Mouse (Mus musculus): Measurements from ENCODE around the gene Defb9. TPM values are rescaled to one million over a fixed set of nuclear protein-coding genes. Genes with fewer than 3 reads are reported as not detected.
"Not testable (repeated sequence)": the region's sequence is repeated elsewhere in the genome, so short reads cannot be mapped to it uniquely, and the experiment has no call there.

Gene Defb9
- not detected in 2 replicates for polyA plus RNA-seq (2015; fragmentation: Nextera tagmentation; extraction: Ambion mirVana)

DNA sequence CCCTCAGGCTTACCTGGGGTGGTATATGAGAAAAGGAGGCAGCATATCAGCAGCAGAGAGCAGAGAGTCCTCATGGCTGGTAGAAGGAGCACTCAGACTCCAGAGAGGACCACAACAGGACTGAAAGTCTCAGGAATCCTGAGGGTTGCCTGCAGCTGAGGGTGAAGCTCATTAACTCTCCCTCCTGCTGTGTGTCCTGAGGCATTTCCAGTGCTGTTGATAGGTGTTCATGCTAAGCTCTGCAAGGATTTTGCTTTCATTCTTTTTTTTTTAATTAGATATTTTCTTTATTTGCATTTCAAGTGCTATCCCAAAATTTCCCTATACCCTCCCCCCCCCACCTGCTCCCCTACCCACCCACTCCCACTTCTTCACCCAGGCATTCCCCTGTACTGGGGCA, at the start of gene Defb9:
TSS of gene Defb9 (minus strand) at position 101 of the 400 bp plus-strand sequence.
- not testable (repeated sequence) for ATAC-seq (replicated peaks; ENCODE audit: extremely low read depth, insufficient read depth, low FRiP score); H3K4me1 ChIP-seq (ENCODE audit: control insufficient read depth, insufficient read depth, low read length); H3K4me2 ChIP-seq (ENCODE audit: low read depth, low read length); H3K27ac ChIP-seq (ENCODE audit: low read length); H3K27me3 ChIP-seq (ENCODE audit: control insufficient read depth, insufficient read depth, low read length); H3K9me3 ChIP-seq (replicated peaks; ENCODE audit: control insufficient read depth, low read length); H3K9ac ChIP-seq (ENCODE audit: low read length); H3K36me3 ChIP-seq (ENCODE audit: control insufficient read depth, insufficient read depth); H3K4me3 ChIP-seq (ENCODE audit: low read length)

DNA sequence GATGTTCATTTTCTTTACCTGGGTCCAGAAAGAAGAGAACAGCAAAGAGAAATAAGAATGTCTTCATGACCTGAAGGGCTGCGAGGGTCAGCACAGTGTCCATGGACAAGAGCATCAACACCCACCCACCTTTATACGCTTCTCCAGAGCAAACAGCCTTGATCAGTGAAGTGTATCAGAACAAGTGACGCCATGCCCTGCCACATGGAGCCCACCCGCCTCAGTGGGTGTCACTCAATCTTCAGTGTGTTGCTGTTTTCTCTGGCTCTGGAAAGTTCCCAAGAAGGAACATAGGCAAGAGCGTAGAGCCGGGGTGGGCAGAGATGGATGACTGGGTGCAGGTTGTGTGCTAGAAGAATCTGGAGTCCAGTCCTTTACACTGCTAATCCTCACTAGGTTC, 47.4 kb upstream of the Defb9 start, which contains the start of gene Defb15:
TSS of gene Defb15 (minus strand) at position 101 of the 400 bp plus-strand sequence.
- Histone ChIP-seq H3K9ac (ENCODE audit: low read length) (no peak within 1 kb of the TSS), H3K4me2 (ENCODE audit: low read depth, low read length) (no peak within 1 kb of the TSS), H3K4me3 (ENCODE audit: low read length) (no peak within 1 kb of the TSS), H3K4me1 (ENCODE audit: control insufficient read depth, insufficient read depth, low read length) (no peaks in the 10 kb centered on the region), H3K27ac (ENCODE audit: low read length) (no peak within 1 kb of the TSS), H3K9me3 (replicated peaks; ENCODE audit: control insufficient read depth, low read length) (no peaks in the 10 kb centered on the region), H3K36me3 (ENCODE audit: control insufficient read depth, insufficient read depth) (no peaks in the 10 kb centered on the region), H3K27me3 (ENCODE audit: control insufficient read depth, insufficient read depth, low read length) (no peaks in the 10 kb centered on the region)
- 84% methylated on average over 6 of the region's 6 CpGs for WGBS
- no peak for ATAC-seq (replicated peaks; ENCODE audit: extremely low read depth, insufficient read depth, low FRiP score)

GRCm38 (mm10) chr8:21930754-21931153, 45.5 kb upstream of the Defb9 start:
- not testable (repeated sequence) for H3K27me3 ChIP-seq (ENCODE audit: control insufficient read depth, insufficient read depth, low read length); H3K36me3 ChIP-seq (ENCODE audit: control insufficient read depth, insufficient read depth); H3K9ac ChIP-seq (ENCODE audit: low read length); H3K4me1 ChIP-seq (ENCODE audit: control insufficient read depth, insufficient read depth, low read length); H3K4me3 ChIP-seq (ENCODE audit: low read length); H3K27ac ChIP-seq (ENCODE audit: low read length); H3K9me3 ChIP-seq (replicated peaks; ENCODE audit: control insufficient read depth, low read length); ATAC-seq (replicated peaks; ENCODE audit: extremely low read depth, insufficient read depth, low FRiP score); H3K4me2 ChIP-seq (ENCODE audit: low read depth, low read length)
- WGBS: 73% methylated on average over 3 of the region's 3 CpGs

DNA sequence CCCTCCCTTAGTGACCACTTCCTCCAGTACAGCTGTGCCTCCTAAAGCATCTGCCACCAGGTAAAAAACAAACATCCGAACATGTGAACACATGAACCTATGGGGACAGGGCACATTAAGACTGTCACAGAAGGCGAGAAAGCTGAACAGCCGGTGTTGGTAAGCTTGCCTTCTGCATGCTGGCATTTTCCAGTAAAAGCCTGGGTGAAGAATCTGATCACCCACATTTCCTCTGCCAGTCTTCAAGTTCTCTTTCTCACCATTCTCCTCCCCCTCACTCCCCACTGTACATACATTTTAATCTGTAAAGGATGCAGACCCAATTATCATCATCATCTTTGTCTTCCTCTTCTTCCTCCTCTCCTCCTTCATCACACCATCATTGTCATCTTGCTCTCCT, 30.4 kb upstream of the Defb9 start:
- Histone ChIP-seq H3K4me2 (ENCODE audit: low read depth, low read length) (no peak overlapping the region), H3K4me3 (ENCODE audit: low read length) (no peak overlapping the region), H3K27me3 (ENCODE audit: control insufficient read depth, insufficient read depth, low read length) (no peaks in the 10 kb centered on the region), H3K9me3 (replicated peaks; ENCODE audit: control insufficient read depth, low read length) (no peaks in the 10 kb centered on the region), H3K4me1 (ENCODE audit: control insufficient read depth, insufficient read depth, low read length) (no peaks in the 10 kb centered on the region), H3K9ac (ENCODE audit: low read length) (no peak overlapping the region), H3K27ac (ENCODE audit: low read length) (no peak overlapping the region), H3K36me3 (ENCODE audit: control insufficient read depth, insufficient read depth) (no peaks in the 10 kb centered on the region)
- WGBS: 67% methylated on average over 3 of the region's 3 CpGs
- no peak for ATAC-seq (replicated peaks; ENCODE audit: extremely low read depth, insufficient read depth, low FRiP score)

DNA sequence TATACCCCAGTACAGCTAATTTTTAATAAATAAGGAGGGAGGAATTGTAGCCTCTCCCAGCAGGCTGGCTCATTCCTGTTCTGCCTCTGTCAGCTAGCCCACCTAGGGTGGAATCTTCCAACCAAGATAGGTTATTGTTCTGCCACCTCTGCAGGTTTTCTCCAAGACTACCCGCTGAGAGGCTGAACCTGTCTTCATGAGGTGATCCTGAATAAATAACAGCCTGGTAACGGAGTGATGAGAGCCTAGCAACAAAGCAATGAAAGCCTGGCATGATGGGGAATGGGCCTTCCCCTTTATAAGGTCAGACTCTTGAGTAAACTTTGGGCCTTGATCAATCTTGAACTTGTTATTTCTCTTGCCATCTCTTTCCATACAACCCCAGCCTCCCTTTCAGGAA, 27.3 kb upstream of the Defb9 start:
- H3K9me3 ChIP-seq (replicated peaks; ENCODE audit: control insufficient read depth, low read length): no peaks in the 10 kb centered on the region
- no peak overlapping the region for H3K4me2 ChIP-seq (ENCODE audit: low read depth, low read length)
- no peaks in the 10 kb centered on the region for H3K4me1 ChIP-seq (ENCODE audit: control insufficient read depth, insufficient read depth, low read length)
- 29% methylated on average over 2 of the region's 2 CpGs for WGBS
- no peak overlapping the region for H3K27ac ChIP-seq (ENCODE audit: low read length)
- no peak for ATAC-seq (replicated peaks; ENCODE audit: extremely low read depth, insufficient read depth, low FRiP score)
- H3K27me3 ChIP-seq (ENCODE audit: control insufficient read depth, insufficient read depth, low read length): no peaks in the 10 kb centered on the region
- H3K36me3 ChIP-seq (ENCODE audit: control insufficient read depth, insufficient read depth): no peaks in the 10 kb centered on the region
- no peak overlapping the region for H3K4me3 ChIP-seq (ENCODE audit: low read length)
- H3K9ac ChIP-seq (ENCODE audit: low read length): no peak overlapping the region

DNA sequence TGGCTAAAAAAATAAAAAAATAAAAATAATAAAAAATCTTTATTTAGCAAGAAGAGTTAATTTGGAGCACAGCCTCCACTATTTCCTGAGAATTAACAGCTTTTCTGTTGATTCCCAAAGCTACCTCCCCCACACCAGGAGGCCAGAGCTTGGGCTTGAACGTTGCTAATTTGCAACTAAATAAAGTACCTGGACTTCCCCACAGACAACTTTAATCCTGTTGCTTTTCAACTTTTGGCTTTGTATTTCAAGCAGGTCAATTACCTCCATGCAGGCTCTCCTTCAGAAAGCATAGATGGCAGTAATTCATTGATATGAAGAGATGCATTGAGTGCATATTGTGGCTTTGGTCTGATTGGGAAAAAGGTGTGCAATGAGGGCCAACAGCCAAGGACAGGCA, 26.7 kb upstream of the Defb9 start:
- no peak overlapping the region for H3K27ac ChIP-seq (ENCODE audit: low read length)
- no peaks in the 10 kb centered on the region for H3K9me3 ChIP-seq (replicated peaks; ENCODE audit: control insufficient read depth, low read length)
- no peak overlapping the region for H3K4me3 ChIP-seq (ENCODE audit: low read length)
- no peaks in the 10 kb centered on the region for H3K27me3 ChIP-seq (ENCODE audit: control insufficient read depth, insufficient read depth, low read length)
- no peak overlapping the region for H3K9ac ChIP-seq (ENCODE audit: low read length)
- ATAC-seq (replicated peaks; ENCODE audit: extremely low read depth, insufficient read depth, low FRiP score): no peak
- H3K4me2 ChIP-seq (ENCODE audit: low read depth, low read length): no peak overlapping the region
- WGBS: 10% methylated on average over 1 of the region's 1 CpGs
- H3K4me1 ChIP-seq (ENCODE audit: control insufficient read depth, insufficient read depth, low read length): no peaks in the 10 kb centered on the region
- H3K36me3 ChIP-seq (ENCODE audit: control insufficient read depth, insufficient read depth): no peaks in the 10 kb centered on the region

DNA sequence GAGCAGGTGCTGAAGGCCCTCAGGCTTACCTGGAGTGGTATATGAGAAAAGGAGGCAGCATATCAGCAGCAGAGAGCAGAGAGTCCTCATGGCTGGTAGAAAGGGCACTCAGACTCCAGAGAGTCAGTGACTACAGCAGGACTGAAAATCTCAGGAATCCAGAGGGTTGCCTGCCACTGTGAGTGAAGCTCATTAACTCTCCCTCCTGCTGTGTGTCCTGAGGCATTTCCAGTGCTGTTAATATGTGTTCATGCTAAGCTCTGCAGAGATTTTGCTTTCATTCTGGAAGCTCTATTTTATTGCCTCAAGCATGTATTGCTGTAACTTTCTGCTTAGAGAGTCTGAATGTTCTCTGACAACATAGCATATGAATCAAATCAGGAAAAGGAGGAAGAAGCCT, 21.1 kb upstream of the Defb9 start, which contains the start of gene Defb11:
TSS of gene Defb11 (minus strand) at position 123 of the 400 bp plus-strand sequence.
- not testable (repeated sequence) for H3K4me2 ChIP-seq (ENCODE audit: low read depth, low read length); H3K27ac ChIP-seq (ENCODE audit: low read length); ATAC-seq (replicated peaks; ENCODE audit: extremely low read depth, insufficient read depth, low FRiP score); H3K4me1 ChIP-seq (ENCODE audit: control insufficient read depth, insufficient read depth, low read length); H3K9me3 ChIP-seq (replicated peaks; ENCODE audit: control insufficient read depth, low read length); H3K36me3 ChIP-seq (ENCODE audit: control insufficient read depth, insufficient read depth); H3K4me3 ChIP-seq (ENCODE audit: low read length); H3K27me3 ChIP-seq (ENCODE audit: control insufficient read depth, insufficient read depth, low read length); H3K9ac ChIP-seq (ENCODE audit: low read length)

DNA sequence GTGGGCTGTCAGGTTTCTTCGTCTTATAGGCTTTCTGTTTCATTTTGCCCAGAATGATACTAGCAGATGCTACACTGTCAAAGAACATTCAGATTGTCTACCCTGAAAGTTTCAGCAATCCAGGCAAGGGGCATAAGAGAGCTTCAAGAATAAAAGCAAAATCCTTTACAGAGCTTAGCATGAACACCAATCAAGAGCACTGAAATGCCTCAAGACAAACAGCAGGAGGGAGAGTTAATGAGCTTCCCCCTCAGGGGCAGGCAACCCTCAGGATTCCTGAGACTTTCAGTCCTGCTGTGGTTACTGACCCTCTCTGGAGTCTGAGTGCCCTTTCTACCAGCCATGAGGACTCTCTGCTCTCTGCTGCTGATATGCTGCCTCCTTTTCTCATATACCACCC, 26.6 kb downstream of the Defb9 start, which contains the start of gene Defb10:
TSS of gene Defb10 (plus strand) at position 316 of the 400 bp plus-strand sequence.
- H3K4me2 ChIP-seq (ENCODE audit: low read depth, low read length); H3K4me3 ChIP-seq (ENCODE audit: low read length); H3K27ac ChIP-seq (ENCODE audit: low read length); ATAC-seq (replicated peaks; ENCODE audit: extremely low read depth, insufficient read depth, low FRiP score); H3K36me3 ChIP-seq (ENCODE audit: control insufficient read depth, insufficient read depth); H3K4me1 ChIP-seq (ENCODE audit: control insufficient read depth, insufficient read depth, low read length); H3K9me3 ChIP-seq (replicated peaks; ENCODE audit: control insufficient read depth, low read length); H3K9ac ChIP-seq (ENCODE audit: low read length); H3K27me3 ChIP-seq (ENCODE audit: control insufficient read depth, insufficient read depth, low read length): not testable (repeated sequence)
- 31% methylated on average over 1 of the region's 1 CpGs for WGBS
